In genomic region chr5:110448436-110449134, GRCm38 (mm10) we compare ENCODE assay signal across 8 mouse cellular contexts. TPM values are rescaled to one million over a fixed set of nuclear protein-coding genes. Genes with fewer than 3 reads are reported as not detected.
DNase-seq lines count a peak whose midpoint lies in the region; ATAC-seq lines count a peak whose summit lies in the region.

TSS of gene Fbrsl1 (minus strand) at chr5:110448503.

- peak within 1 kb of the TSS; percentile 82 for H3K9ac ChIP-seq in intestine, embryonic 14.5 days (ENCODE audit: low read length)

- intact Hi-C loops in left cerebral cortex, postnatal 14 days (cut with DNase I): no loop called here

- H3K9me3 ChIP-seq in intestine, embryonic 14.5 days (ENCODE audit: control insufficient read depth, low read length): no peaks in the 10 kb centered on the region

- DNase-seq in adrenal gland, adult 18-20 months (ENCODE audit: low spot score in 2 of 2): peak; percentile 89 to 95
- DNase-seq in embryo, embryonic 11 days: peak; percentile 100
- DNase-seq in gastrocnemius, postnatal 25 days: peak; percentile 96
- DNase-seq in intestine, embryonic 14.5 days (ENCODE audit: low spot score): peak; percentile 97
- DNase-seq in left cerebral cortex, postnatal 14 days (ENCODE audit: low spot score in 2 of 2): peak; percentile 90 to 92
- peak; percentile 98 for DNase-seq in mesoderm, embryonic 11.5 days (ENCODE audit: low read depth, low spot score)
- DNase-seq in right cerebral cortex, postnatal 36 days (ENCODE audit: low spot score in 2 of 2): peak; percentile 89 to 93
- peak; percentile 100 for DNase-seq in yolk sac, embryonic 10.5 days (ENCODE audit: low spot score)

- H3K27ac ChIP-seq in intestine, embryonic 14.5 days (ENCODE audit: low read depth): peak within 1 kb of the TSS; percentile 62; the same call in 1 of the 2 replicates

- H3K4me2 ChIP-seq in intestine, embryonic 14.5 days (ENCODE audit: low read length): peak within 1 kb of the TSS; percentile 93

- peaks cover 9% of the 10 kb centered on the region for H3K4me1 ChIP-seq in intestine, embryonic 14.5 days (replicated peaks; ENCODE audit: control insufficient read depth, insufficient read depth, low read length)

- ATAC-seq in intestine, embryonic 14.5 days (replicated peaks; ENCODE audit: low FRiP score, low TSS enrichment, low read depth): peak; percentile 97

- H3K27me3 ChIP-seq in intestine, embryonic 14.5 days (replicated peaks; ENCODE audit: control insufficient read depth, insufficient read depth, low read length): no peaks in the 10 kb centered on the region

- H3K4me3 ChIP-seq in intestine, embryonic 14.5 days (ENCODE audit: low read depth, low read length): peak within 1 kb of the TSS; percentile 80

- H3K36me3 ChIP-seq in intestine, embryonic 14.5 days (ENCODE audit: control insufficient read depth, insufficient read depth, low read length): 0 out of 2 replicates have a peak, but pooled peaks cover 3% of the 10 kb centered on the region

- 1% methylated on average over 40 of the region's 46 CpGs for WGBS in intestine, embryonic 14.5 days

RNA-seq across cellular contexts. Expression of gene Fbrsl1, which starts in this region (rescaled TPM):
- total RNA-seq in adrenal gland, adult 18-20 months (2021): 10 to 100 TPM; 60.7 to 65.7 TPM
- total RNA-seq in gastrocnemius, postnatal 25 days (2021): 10 to 100 TPM; 23.6 to 32.1 TPM
- 9.4 and 13.3 TPM in 2 replicates for polyA plus RNA-seq in intestine, embryonic 14.5 days (2014; fragmentation: Nextera tagmentation; extraction: Ambion mirVana)
- total RNA-seq in left cerebral cortex, postnatal 14 days (2021): 10 to 100 TPM; 75.8 to 81.9 TPM

Comparison
In these comparisons a context has a peak if more than half of its experiments do, and no peak if none do; other contexts are left out.
1. Peak in every context shown above with its lines: DNase-seq, ATAC-seq, H3K4me3 ChIP-seq and H3K27ac ChIP-seq.